Mouse (Mus musculus) spleen, adult 18-20 months (tissue): ENCODE measurements around the gene Meioc.
"Not testable (repeated sequence)": the region's sequence is repeated elsewhere in the genome, so short reads cannot be mapped to it uniquely, and the experiment has no call there.

ENCODE experiments used
- DNase-seq, 2 experiments: peaks; one replicate each; pipeline ENCODE4 v3.0.0; 2022; ENCODE audit warnings: mixed read lengths in 2 of 2

Gene Meioc

DNA sequence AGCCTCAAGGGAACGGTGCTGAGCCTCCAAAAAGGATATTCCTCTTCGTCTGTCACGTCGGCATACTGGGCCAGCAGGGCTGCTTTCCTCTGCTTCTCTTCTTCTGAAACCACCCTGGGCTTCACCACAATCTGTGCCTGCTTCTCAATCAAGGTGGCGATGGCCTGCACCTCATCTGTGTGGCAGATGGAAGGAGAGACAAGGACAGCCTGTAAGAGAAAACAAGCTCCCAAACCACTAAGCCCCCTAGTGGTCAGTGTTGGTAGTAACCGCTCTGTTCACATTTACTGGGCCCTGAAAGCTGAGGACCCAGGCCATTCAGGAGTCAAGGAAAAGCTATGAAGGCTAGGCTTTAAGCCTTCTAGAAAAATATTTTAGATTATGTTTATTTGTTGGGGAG is 26.6 kb downstream of the Meioc start:
- DNase-seq: peak; percentile 9 to 64

DNA sequence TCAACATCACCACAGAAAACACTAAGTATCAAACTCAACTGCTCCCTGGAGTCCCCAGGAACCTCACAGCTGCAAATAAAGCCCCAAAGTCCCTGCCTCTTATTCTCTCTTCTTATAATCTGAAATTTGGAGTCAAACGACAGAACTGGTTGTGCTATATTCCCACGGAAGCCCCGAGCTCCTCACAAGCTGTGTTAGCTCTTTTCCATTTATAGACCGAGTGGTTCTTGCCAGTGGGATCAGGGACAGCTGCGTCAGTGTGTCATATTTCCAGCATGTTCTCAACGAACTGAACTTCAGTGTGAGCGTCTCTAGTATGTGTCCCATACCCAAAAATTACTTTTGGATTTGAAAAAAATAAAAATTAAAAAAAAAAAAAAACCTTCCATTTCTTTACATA is 31.8 kb downstream of the Meioc start:
- no peak for DNase-seq

DNA sequence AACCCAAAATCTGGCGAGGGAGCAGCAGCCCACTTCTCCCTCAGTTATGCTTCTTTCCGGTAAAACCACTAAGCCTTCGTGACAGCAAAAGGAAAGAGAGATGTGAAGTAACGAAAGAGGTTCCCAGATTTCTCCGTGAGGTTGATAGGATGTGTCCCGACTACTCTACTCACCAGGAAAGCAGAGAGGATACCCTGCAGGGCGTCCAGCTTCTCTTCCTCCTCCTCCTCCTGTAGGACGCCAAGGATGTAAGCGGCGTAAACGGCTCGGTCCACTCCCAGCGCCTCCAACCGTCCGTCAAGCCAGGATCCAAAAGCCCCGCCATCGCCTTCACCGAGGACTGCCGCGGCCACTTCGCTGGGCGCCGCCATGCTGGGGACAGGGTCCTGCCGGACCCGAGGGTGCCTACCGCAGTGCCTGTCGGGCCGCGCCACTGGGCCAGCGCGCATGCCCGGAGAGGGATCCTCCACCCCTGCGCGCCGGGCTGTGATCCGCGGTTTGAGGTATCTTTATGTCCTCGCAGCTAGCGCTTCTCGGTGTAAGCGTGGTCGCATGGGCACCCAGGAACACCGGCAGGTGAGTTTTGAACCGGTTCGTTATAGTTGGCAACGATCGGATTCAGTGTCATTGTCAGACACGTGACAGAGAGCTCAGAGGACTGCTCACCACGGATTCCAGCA is 34.0 kb downstream of the Meioc start, which contains the start of gene Ccdc43:
Gene Ccdc43 (minus strand): TSS at position 445 of the 680 bp plus-strand sequence.
- peak; percentile 72 to 89 for DNase-seq

DNA sequence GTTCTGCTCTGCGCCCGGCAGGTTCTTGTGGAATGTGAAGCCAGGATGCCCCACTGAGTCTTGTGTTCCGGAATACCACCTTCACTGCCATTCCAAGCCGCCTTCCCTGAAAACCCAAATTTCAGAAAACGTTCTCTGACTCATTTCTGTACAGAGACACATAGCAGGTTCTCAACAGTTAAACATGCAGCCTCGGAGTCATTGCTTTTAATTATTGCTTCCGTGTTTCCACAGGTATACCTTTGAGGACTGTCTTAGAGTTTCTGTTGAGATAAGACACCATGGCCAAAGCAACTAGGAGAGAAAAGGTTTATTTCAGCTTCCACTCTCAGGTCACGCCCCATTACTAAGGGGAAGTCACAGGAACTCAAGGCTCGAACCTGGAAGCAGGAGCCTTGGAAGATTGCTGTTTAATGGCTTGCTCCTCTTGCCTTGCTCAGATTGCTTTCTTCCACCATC is 34.5 kb downstream of the Meioc start:
- DNase-seq: no peak

DNA sequence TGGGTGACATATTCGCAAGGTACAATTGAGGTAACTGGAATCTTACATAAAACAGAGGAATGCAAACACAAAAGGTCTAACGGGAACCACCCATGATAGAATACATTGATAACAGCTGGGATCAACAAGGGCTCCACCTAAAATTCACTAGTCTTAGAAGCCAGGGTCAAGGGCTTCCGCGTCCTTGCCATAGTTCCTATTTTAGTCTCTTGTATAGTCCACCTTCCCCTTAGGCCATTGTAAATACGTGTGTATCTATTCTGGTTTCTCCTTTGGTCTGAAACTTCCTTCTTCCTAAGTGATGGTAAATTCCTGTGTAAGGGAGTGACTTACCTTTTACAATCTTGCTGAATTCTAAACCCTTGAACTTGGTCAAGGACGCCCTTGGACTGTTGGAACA is 38.7 kb downstream of the Meioc start:
- DNase-seq: not testable (repeated sequence)

DNA sequence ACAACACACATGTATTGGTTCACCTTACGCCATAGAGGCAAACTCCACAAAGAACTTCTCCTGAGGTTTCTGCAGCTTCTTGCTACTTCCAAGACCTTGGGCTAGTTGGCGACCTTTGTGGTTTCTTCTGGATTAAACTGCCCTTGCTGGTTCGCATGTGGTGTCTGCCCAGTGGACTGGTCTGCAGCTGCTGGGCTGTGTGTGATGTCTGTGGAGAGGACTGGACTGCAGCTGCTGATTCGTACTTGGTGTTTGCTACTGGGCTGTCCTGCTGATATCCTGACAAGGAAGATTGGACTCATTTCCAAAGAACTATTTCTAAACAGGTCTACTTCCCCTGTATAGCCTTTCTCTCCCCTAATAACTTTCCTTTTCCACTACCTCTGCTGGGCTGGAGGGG is 48.9 kb downstream of the Meioc start:
- no peak for DNase-seq

DNA sequence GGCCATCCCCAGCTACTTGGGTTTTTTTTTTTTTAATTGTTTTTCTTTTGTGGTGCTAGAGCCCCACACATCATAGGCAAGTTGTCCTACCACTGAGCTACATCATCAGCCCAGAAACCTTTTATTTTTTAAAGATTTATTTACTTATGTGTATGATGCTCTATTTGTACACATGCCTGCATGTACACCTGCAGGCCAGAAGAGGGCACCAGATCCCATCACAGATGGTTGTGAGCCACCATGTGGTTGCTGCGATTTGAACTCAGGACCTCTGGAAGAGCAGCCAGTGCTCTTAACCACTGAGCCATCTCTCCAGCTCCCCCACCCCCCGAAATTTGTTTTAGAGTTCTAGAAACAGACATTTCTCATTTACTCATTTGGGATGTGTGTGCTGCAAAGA is 51.1 kb downstream of the Meioc start:
- not testable (repeated sequence) for DNase-seq

DNA sequence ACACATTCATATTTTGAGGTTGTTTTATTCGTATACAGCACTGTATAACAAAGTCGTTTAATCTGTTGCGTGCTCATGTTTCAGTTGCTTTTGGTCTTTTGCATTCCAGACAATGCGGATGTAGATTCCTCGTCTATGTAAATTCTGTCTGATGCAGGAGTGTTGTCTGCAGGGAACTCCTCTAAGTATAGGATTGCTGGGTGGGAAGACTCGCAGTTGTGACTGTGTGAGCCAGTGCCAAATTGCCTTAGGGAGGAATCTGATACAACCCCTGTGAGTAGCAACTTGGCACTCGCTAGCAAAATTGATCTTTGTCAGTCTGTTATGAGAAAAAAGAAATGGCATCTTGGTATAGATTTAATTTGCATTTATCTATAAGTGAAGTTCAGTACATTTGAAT is 52.6 kb downstream of the Meioc start:
- DNase-seq: no peak

DNA sequence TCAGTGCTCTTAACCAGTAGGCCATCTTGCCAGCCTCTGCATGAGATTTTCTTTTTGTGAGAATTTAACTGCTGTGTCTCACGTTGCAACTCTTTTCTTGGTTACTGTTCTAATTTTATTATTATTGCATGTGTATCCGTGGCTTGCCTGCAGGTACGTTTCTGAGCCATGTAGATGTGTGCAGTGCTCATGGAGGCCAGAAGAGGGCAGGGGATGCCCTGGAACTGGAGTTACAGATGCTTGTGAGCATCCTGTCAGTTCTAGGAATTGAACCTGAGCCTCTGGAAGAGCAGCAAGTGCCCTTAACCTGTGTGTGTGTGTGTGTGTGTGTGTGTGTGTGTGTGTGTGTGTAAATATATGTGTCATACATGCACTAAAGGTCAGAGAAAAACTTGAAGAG is 62.1 kb downstream of the Meioc start:
- DNase-seq: no peak

DNA sequence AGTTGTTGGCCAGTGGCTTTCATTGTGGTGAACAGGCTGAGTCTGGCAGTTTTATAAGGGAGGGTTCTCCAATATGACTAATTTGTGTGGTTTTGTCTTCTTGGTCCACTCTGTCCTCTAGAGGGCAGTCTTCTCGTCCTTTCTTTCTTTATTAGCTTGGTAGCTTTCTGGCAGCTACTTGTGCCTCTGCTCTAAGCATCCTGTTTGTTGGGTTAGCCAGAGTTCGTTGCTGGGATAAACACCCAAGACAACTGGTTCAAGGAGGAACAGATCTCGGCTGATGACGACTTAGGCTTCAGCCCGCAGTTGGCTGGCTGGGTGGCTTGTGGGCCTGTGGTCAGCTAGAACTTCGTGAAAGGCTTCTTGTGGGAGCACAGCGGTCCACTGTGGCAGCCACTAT is 65.1 kb downstream of the Meioc start:
- no peak for DNase-seq

DNA sequence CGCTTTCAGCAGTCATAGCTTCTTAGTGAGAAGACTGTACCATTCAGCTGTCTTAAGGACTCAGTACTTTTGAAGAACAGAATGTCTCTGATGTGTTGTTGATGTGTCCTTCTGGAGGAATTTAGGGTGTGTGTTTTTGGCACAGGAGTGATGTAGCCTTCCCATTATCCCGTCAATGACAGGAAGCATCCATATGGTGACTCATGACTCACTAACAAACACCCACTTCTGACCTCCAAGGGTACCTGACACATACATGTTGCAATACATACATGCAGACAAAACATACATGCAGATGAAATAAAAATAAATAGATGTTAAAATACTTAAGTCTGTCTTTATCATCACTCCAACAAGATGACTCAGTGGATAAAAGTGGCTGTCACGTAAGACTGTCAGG is 66.3 kb downstream of the Meioc start:
- DNase-seq: no peak

DNA sequence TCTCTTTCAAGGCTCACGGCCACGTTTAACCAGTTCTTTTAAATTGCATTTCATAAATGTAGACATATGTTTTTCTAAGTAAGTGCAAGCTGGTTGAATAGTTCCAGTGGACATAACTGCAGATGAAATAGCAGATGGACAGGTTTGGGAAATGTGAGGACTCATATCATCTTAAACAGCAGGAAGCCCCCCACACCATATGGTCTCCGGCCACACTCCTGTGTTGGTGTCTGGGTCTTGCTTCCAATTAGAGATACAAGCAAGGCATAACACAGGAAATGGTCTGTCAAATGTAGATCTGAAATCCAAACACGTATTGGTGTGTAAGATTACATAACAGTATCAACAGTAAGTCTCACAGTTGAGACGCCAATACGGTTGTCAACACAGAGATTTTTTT is 67.8 kb downstream of the Meioc start:
- no peak for DNase-seq
